Mouse (Mus musculus) CH12.LX (cell line): Measurements from ENCODE around the gene Trap1.

Source experiments
- CTCF ChIP-seq, 2 experiments: IDR thresholded peaks in 1 of 2; conservative IDR thresholded peaks in 1 of 2; 2 replicates each; pipeline ENCODE4 v1.5.1; 2011 to 2012; ENCODE audit warnings: low read depth in 2 of 2, low read length in 2 of 2, improper control_type of control experiment in 1 of 2, inconsistent platforms in 1 of 2, mild to moderate bottlenecking in 1 of 2, moderate library complexity in 1 of 2
- NELFE ChIP-seq: IDR thresholded peaks from 2 replicates; pipeline ENCODE4 v1.6.1; 2011; ENCODE audit warnings: low read depth, low read length, improper control_type of control experiment
- POLR2A ChIP-seq: IDR thresholded peaks from 2 replicates; pipeline ENCODE4 v1.6.1; 2011; ENCODE audit warnings: low read depth, mild to moderate bottlenecking, improper control_type of control experiment, low read length
- TBP ChIP-seq: conservative IDR thresholded peaks from 2 replicates; pipeline ENCODE4 v1.6.1; 2011; ENCODE audit warnings: low read depth, low read length, improper control_type of control experiment
- TCF12 ChIP-seq: IDR thresholded peaks from 2 replicates; pipeline ENCODE4 v1.6.1; 2014; ENCODE audit warnings: low read depth, mild to moderate bottlenecking, inconsistent platforms, low read length, improper control_type of control experiment

DNA sequence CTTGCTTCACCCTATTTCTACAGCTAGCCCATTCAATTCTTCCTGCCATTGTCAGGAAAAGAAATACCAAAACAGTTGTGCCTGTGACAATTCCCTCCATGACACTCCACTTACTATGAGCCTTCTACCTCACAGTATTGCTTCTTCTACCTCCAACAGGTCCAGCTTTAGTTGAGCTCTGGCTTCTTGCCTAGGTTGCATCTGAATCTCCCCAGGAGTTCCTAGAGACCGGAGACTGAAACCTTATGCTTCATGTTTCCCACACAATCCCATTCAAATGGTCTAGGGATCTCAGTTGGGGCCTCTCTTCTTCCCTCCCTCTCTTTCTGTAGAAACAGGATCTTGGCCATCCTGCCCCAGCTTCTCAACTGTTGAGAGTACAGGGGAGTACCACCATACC, 19.9 kb upstream of the Trap1 start:
- no peak for TF ChIP-seq NELFE
- TF ChIP-seq TBP = no peak
- no peak for TF ChIP-seq TCF12
- TF ChIP-seq CTCF (conservative IDR thresholded peaks at IDR 0.05 in 1 of 2, IDR thresholded peaks at IDR 0.05 in 1 of 2; ENCODE audit: low read depth in 2 of 2, low read length in 2 of 2) = no peak
- TF ChIP-seq POLR2A = no peak
